Mouse (Mus musculus): Measurements from ENCODE around the gene Efcab14.

DNA sequence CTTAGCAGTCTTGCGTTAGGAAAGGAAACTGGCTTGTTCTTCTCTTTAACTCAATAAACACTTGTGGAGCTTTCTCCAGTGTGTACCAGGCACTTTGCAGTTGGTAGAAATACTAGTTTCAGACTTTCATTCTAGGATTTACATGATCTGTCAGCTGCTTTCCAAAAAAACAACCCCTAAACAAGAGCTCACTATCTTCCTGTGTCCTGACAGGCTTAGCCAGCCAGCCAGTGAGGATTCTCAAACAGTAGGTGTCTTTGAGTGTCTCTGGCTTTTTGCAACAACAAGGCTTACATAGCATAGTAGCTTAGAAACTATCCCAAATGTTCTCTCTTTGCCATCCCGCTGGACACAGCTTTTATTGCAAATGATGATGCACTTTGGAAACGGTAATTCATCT, 16.6 kb downstream of the Efcab14 start:
- TF ChIP-seq SRF (IDR thresholded peaks at IDR 0.05; ENCODE audit: control insufficient read depth, insufficient read length, low read depth) (no peak), POLR2A (IDR thresholded peaks at IDR 0.05; ENCODE audit: insufficient read length, low read depth) (no peak)
